Mouse (Mus musculus) neural tube, embryonic 10.5 days (tissue): Measurements from ENCODE around the gene Zfp652.

Experiments used
- DNase-seq: peaks from one replicate; pipeline ENCODE4 v3.0.0-alpha.2; 2017; ENCODE audit warnings: low spot score; ENCODE audit errors: extremely low spot score

Zfp652 gene

GRCm38 (mm10) chr11:95830411-95831275, 118.2 kb downstream of the Zfp652 start:
- peak; percentile 55 for DNase-seq

GRCm38 (mm10) chr11:95831276-95831619, 118.8 kb downstream of the Zfp652 start:
- DNase-seq, result no peak

- no peak for DNase-seq
Observed at GRCm38 (mm10) chr11:95831641-95832040, 119.2 kb downstream of the Zfp652 start.

- no peak for DNase-seq
Observed at GRCm38 (mm10) chr11:95832129-95833005, 119.9 kb downstream of the Zfp652 start.

- no peak for DNase-seq
Observed at GRCm38 (mm10) chr11:95833006-95833570, 120.6 kb downstream of the Zfp652 start.

- DNase-seq, result no peak
Observed at GRCm38 (mm10) chr11:95833631-95834142, 121.2 kb downstream of the Zfp652 start.

- no peak for DNase-seq
Observed at GRCm38 (mm10) chr11:95834143-95834667, 121.7 kb downstream of the Zfp652 start.

GRCm38 (mm10) chr11:95834742-95835710, 122.6 kb downstream of the Zfp652 start:
- DNase-seq, result no peak

GRCm38 (mm10) chr11:95835832-95836231, 123.4 kb downstream of the Zfp652 start:
- no peak for DNase-seq

GRCm38 (mm10) chr11:95836433-95836832, 124.0 kb downstream of the Zfp652 start:
- DNase-seq, result no peak

- no peak for DNase-seq
Observed at GRCm38 (mm10) chr11:95837059-95837458, 124.6 kb downstream of the Zfp652 start, which contains the start of gene Gngt2. Gene Gngt2 (plus strand): TSS chr11:95837216.

GRCm38 (mm10) chr11:95838598-95838997, 126.1 kb downstream of the Zfp652 start:
- no peak for DNase-seq

- no peak for DNase-seq
Observed at GRCm38 (mm10) chr11:95838999-95839868, 126.8 kb downstream of the Zfp652 start.

GRCm38 (mm10) chr11:95840694-95841497, 128.4 kb downstream of the Zfp652 start:
- no peak for DNase-seq

- no peak for DNase-seq
Observed at GRCm38 (mm10) chr11:95841498-95841830, 129.0 kb downstream of the Zfp652 start.

GRCm38 (mm10) chr11:95842074-95842681, 129.7 kb downstream of the Zfp652 start, which contains the start of gene Abi3:
Gene Abi3 (minus strand): TSS chr11:95842476.
- DNase-seq, result no peak

GRCm38 (mm10) chr11:95842953-95843352, 130.5 kb downstream of the Zfp652 start:
- DNase-seq, result no peak

- no peak for DNase-seq
Observed at GRCm38 (mm10) chr11:95843421-95843950, 131.0 kb downstream of the Zfp652 start.
